Mouse (Mus musculus) liver, embryonic 11.5 days (tissue): Measurements from ENCODE around the gene Ap3d1. TPM values are rescaled to one million over a fixed set of nuclear protein-coding genes. Genes with fewer than 3 reads are reported as not detected.

Experiments
- ATAC-seq: fragments of 200-750 bp; cut with Nextera tagmentation; replicated peaks from 2 replicates; pipeline ENCODE4 v1.8.0; 2017; ENCODE audit warnings: moderate number of reproducible peaks, mild to moderate bottlenecking, moderate TSS enrichment, moderate library complexity; ENCODE audit not compliant: low FRiP score
- DNase-seq: peaks from one replicate; pipeline ENCODE4 v3.0.0-alpha.2; 2017; ENCODE audit warnings: low spot score
- H3K27ac ChIP-seq: fragments of 300-500 bp; sonication (generic); 2 replicates; pipeline ENCODE4 v1.5.1; 2014; ENCODE audit warnings: mild to moderate bottlenecking, low read depth, low read length, control low read depth
- H3K27me3 ChIP-seq: fragments of 300-500 bp; sonication (generic); replicated peaks from 2 replicates; pipeline ENCODE4 v1.6.1; 2014; ENCODE audit warnings: low read length, mixed read lengths; ENCODE audit not compliant: control insufficient read depth, insufficient read depth
- H3K36me3 ChIP-seq: fragments of 300-500 bp; sonication (generic); 2 replicates; pipeline ENCODE4 v1.6.1; 2014; ENCODE audit warnings: mild to moderate bottlenecking, low read length, moderate library complexity, mixed read lengths; ENCODE audit not compliant: control insufficient read depth, insufficient read depth
- H3K4me1 ChIP-seq: fragments of 300-500 bp; sonication (generic); replicated peaks from 2 replicates; pipeline ENCODE4 v1.6.1; 2014; ENCODE audit warnings: low read length, mixed read lengths; ENCODE audit not compliant: control insufficient read depth, insufficient read depth
- H3K4me2 ChIP-seq: fragments of 300-500 bp; sonication (generic); 2 replicates; pipeline ENCODE4 v1.6.1; 2014; ENCODE audit warnings: mild to moderate bottlenecking, control low read depth, moderate library complexity
- H3K4me3 ChIP-seq: fragments of 300-500 bp; sonication (generic); 2 replicates; pipeline ENCODE4 v1.5.1; 2014; ENCODE audit warnings: low read depth, low read length, control low read depth
- H3K9ac ChIP-seq: fragments of 300-500 bp; sonication (generic); 2 replicates; pipeline ENCODE4 v1.6.1; 2014; ENCODE audit warnings: low read depth, low read length, control low read depth
- H3K9me3 ChIP-seq: fragments of 300-500 bp; sonication (generic); 2 replicates; pipeline ENCODE4 v1.6.1; 2016; ENCODE audit warnings: low read length, inconsistent platforms, mixed read lengths; ENCODE audit not compliant: control insufficient read depth
- WGBS: fragments of 180-500 bp; shearing (Covaris S2); extraction: QIAGEN DNeasy Blood & Tissue Kit; methylation state at CpG from one replicate; pipeline ENCODE4 v1.1.7; 2014; 5-methylcytosine and 5-hydroxymethylcytosine counted together
- polyA plus RNA-seq: library from polyadenylated mRNA; unstranded; fragments of >200 nt; fragmentation: Nextera tagmentation; extraction: Ambion mirVana; gene quantifications from 2 replicates; pipeline ENCODE4 v1.2.1, GENCODE M21; 2014

Gene Ap3d1
- polyA plus RNA-seq, 1 experiment from 2014 or later: 53.2 TPM

GRCm38 (mm10) chr10:80687850-80688249 lies 54.2 kb downstream of the Ap3d1 start:
- Histone ChIP-seq H3K9ac (no peak overlapping the region), H3K27ac (no peak overlapping the region), H3K9me3 (no peaks in the 10 kb centered on the region), H3K36me3 (peaks cover 31% of the 10 kb centered on the region), H3K4me3 (no peak overlapping the region), H3K27me3 (no peaks in the 10 kb centered on the region), H3K4me2 (no peak overlapping the region), H3K4me1 (peaks cover 26% of the 10 kb centered on the region)
- DNase-seq: no peak
- 0 out of 2 replicates have a peak, but pooled peaks have one; percentile 40 for ATAC-seq
- WGBS: 54% methylated on average over 5 of the region's 5 CpGs

DNA sequence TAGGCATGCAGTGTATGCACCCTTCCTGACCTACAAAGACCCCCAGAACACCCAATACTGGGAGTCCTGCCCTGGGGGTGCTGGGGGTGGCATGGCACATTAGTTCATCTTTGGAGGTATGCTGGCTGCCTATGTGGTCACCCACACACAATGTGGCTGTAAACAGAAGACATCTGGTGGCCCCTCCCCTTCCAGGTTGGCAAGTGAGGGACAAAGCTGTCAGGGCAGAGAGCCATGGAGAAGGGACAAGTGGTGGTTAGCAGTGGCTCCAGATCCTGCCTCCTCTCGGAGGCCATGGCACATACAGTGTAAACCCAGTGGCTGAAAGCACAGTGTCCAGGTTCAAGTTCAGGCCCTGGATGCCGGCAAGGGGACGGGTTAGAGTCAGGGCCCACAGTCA lies 55.4 kb downstream of the Ap3d1 start:
- no peaks in the 10 kb centered on the region for H3K9me3 ChIP-seq
- no peak overlapping the region for H3K9ac ChIP-seq
- H3K4me1 ChIP-seq: peaks cover 17% of the 10 kb centered on the region
- no peak overlapping the region for H3K4me3 ChIP-seq
- no peaks in the 10 kb centered on the region for H3K27me3 ChIP-seq
- ATAC-seq (no peak), DNase-seq (no peak)
- H3K36me3 ChIP-seq: peaks cover 34% of the 10 kb centered on the region
- H3K27ac ChIP-seq: peak overlapping the region; percentile 81; the same call in 1 of the 2 replicates
- WGBS: 90% methylated on average over 3 of the region's 3 CpGs
- H3K4me2 ChIP-seq: no peak overlapping the region

- H3K27me3 ChIP-seq: no peaks in the 10 kb centered on the region
- H3K4me3 ChIP-seq: no peak overlapping the region
- ATAC-seq (peak; percentile 84), DNase-seq (no peak)
- H3K4me2 ChIP-seq: peak overlapping the region; percentile 60
- H3K36me3 ChIP-seq: peaks cover 25% of the 10 kb centered on the region
- WGBS: 38% methylated on average over 4 of the region's 4 CpGs
- peak overlapping the region; percentile 45 for H3K9ac ChIP-seq
- peak overlapping the region; percentile 81 for H3K27ac ChIP-seq
- H3K4me1 ChIP-seq: peaks cover 17% of the 10 kb centered on the region
- H3K9me3 ChIP-seq: no peaks in the 10 kb centered on the region
Measured at GRCm38 (mm10) chr10:80684984-80685383, 57.1 kb downstream of the Ap3d1 start.

DNA sequence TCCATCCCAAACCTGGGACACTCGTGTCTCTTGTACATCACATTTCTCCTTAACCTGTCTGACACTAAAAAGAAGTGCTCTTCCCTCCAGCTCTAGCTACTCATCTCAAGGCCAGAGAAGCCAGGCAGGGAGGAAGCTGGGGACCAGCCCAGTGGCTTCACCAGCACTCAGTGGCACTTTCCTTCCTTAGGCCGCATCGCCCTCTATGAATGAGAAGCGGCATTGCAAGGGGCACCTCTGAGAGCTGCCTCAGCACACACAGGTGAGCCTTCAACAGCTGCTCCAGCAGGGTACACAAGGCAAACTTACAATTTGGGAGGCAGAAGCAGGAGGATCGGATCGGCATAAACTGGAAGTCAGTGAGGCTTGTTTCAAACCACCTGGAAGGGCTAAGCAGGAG lies 57.9 kb downstream of the Ap3d1 start:
- H3K36me3 ChIP-seq: peaks cover 17% of the 10 kb centered on the region
- H3K9me3 ChIP-seq: no peaks in the 10 kb centered on the region
- peak overlapping the region; percentile 60 for H3K4me2 ChIP-seq
- ATAC-seq (peak; percentile 55; the same call in 1 of the 2 replicates), DNase-seq (no peak)
- 61% methylated on average over 6 of the region's 6 CpGs for WGBS
- no peaks in the 10 kb centered on the region for H3K27me3 ChIP-seq
- H3K27ac ChIP-seq: peak overlapping the region; percentile 81
- peak overlapping the region; percentile 11; the same call in 1 of the 2 replicates for H3K4me3 ChIP-seq
- H3K4me1 ChIP-seq: peaks cover 23% of the 10 kb centered on the region
- peak overlapping the region; percentile 45 for H3K9ac ChIP-seq

- 87% methylated on average over 1 of the region's 1 CpGs for WGBS
- H3K4me2 ChIP-seq: no peak overlapping the region; the same call in 1 of the 2 replicates
- no peaks in the 10 kb centered on the region for H3K27me3 ChIP-seq
- peak overlapping the region; percentile 7; the same call in 1 of the 2 replicates for H3K9ac ChIP-seq
- peak overlapping the region; percentile 35; the same call in 1 of the 2 replicates for H3K27ac ChIP-seq
- no peak for ATAC-seq
- no peak for DNase-seq
- peaks cover 29% of the 10 kb centered on the region for H3K4me1 ChIP-seq
- H3K4me3 ChIP-seq: no peak overlapping the region
- H3K9me3 ChIP-seq: no peaks in the 10 kb centered on the region
- peaks cover 17% of the 10 kb centered on the region for H3K36me3 ChIP-seq
Measured at GRCm38 (mm10) chr10:80683647-80684046, 58.4 kb downstream of the Ap3d1 start.

GRCm38 (mm10) chr10:80682003-80682402 lies 60.1 kb downstream of the Ap3d1 start:
- WGBS: 91% methylated on average over 6 of the region's 6 CpGs
- H3K27ac ChIP-seq: peak overlapping the region; percentile 13; the same call in 1 of the 2 replicates

DNA sequence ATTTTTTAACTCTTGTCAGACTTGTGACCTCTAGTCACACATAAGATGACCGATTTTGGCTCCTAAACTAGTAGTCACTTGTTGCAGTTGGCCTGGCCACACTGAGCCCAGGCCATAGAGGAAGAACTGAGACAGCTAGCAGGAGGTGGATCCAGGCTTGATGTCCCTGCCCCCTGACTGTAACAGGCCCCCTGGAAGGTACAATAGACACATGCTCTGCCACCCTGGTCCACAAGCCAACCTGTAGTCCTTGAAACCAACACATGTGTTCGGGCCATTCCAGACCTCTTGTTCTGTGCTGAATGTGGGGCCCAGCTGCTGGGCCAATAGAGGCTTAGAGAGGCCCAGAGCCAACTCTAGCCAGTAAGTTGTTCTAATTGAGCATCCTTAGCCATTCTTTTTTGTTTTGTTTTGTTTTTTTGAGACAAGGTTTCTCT lies 61.8 kb downstream of the Ap3d1 start:
- Histone ChIP-seq H3K27me3 (no peaks in the 10 kb centered on the region), H3K36me3 (0 out of 2 replicates have a peak, but pooled peaks cover 5% of the 10 kb centered on the region), H3K4me2 (no peak overlapping the region), H3K27ac (peak overlapping the region; percentile 99; the same call in 1 of the 2 replicates), H3K9ac (no peak overlapping the region; the same call in 1 of the 2 replicates), H3K9me3 (no peaks in the 10 kb centered on the region), H3K4me1 (peaks cover 44% of the 10 kb centered on the region), H3K4me3 (no peak overlapping the region)
- ATAC-seq (no peak), DNase-seq (no peak)
- 75% methylated on average over 2 of the region's 2 CpGs for WGBS

More at GRCm38 (mm10) chr10:80682003-80682402, 60.1 kb downstream of the Ap3d1 start:
- Histone ChIP-seq H3K9ac (no peak overlapping the region), H3K4me3 (no peak overlapping the region), H3K4me2 (no peak overlapping the region), H3K36me3 (peaks cover 15% of the 10 kb centered on the region), H3K9me3 (no peaks in the 10 kb centered on the region), H3K27me3 (no peaks in the 10 kb centered on the region), H3K4me1 (peaks cover 45% of the 10 kb centered on the region)
- no peak for DNase-seq
- no peak for ATAC-seq

DNA sequence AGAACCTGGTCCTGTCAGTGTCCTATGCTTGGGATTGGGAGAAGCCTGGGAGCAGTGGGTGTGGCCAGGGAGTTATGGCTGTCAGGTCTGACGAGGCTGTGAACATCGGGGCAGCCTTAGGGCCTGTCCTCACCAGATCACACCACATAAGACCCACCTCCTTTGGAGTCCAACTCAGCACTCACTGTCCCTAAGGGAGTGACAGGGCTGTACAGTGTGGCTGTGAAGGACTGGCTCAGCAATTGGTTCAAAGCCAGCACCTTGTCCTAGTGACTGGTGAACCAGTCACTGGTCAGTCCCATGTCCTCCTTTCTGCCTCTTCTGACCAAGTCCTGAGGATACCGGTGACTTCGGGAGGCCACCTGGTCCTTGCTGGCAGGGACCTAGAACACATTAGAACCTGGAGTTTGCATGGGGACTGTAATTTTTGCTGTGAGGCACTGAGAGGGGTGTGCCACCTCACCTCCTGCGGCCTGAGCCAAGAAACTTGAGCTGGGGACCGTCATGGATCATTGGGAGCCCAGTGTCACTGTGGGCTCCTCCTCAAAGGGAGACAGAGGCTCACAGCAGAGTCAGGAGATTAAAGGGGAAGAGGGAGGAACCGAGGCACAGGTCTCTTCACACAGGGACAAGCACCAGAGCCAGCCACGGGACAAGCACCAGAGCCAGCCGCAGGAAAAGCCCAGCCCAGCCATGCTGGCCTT lies 62.4 kb downstream of the Ap3d1 start:
- Histone ChIP-seq H3K27ac (peak overlapping the region; percentile 99), H3K4me3 (no peak overlapping the region), H3K27me3 (no peaks in the 10 kb centered on the region), H3K36me3 (0 out of 2 replicates have a peak, but pooled peaks cover 5% of the 10 kb centered on the region), H3K9ac (peak overlapping the region; percentile 97; the same call in 1 of the 2 replicates), H3K9me3 (no peaks in the 10 kb centered on the region), H3K4me1 (peaks cover 46% of the 10 kb centered on the region), H3K4me2 (no peak overlapping the region)
- ATAC-seq: no peak
- no peak for DNase-seq
- 64% methylated on average over 9 of the region's 9 CpGs for WGBS
